Mouse (Mus musculus) liver, adult (tissue): Measurements from ENCODE around the gene Ep400.

ENCODE experiments used
- GATA4 ChIP-seq: IDR thresholded peaks from 2 replicates; pipeline ENCODE4 v1.6.1; 2014; ENCODE audit warnings: mild to moderate bottlenecking, low read length; ENCODE audit not compliant: insufficient replicate concordance

Gene Ep400

DNA sequence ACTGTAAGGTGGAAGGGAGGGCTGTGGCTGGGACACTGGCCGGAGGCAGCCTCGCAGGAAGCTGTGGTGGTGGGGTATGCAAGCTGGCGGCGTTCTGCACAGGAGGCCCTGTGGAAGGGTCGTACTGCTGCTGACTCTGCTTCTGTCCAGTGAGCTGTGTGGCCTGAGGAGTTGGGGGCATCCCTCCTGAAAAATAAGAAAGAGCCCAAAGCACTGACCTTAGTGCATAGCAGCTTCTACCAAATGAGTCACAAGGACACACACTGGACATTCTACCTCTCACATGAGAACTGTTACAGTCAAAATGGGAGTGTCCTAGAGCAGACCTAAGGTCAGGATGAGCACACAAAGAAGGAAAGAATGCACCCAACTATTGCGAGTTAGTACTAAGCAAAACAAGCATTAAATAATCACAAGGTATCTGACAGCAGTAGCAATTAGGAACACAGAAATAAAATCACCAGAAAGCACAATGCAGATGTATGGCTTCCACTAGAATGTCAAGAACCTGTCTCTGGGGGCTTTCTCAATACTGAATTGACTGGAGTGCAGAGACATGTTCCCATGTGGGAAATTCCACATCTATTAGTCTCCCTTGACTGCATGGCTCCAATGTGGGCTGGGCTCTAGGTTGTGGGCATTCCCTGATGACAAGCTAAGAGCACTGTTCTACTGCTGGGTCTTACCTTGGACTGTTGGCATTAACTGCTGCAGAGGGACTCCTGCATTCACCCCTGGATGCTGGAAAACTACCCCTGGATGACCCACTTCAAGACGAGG is 30.8 kb downstream of the Ep400 start:
- no peak for TF ChIP-seq GATA4

DNA sequence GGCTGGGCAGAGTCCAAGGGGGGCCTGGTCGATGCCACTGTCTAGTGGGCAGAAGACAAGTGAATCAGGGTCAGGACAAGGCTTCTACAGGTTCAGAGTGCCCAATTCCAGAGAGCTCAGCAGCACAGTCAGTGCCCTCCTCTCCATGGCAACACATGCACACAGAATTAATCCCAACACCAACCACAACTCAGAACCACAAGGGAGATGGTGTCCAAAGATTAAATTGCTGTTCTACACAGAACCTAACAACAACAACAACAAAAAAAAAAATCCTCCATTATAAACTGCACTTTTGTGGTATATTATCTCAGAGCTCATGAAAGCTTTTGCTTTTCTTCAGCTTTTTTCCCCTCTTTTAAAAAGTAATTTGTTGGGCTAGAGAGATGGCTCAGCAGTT is 34.9 kb downstream of the Ep400 start:
- TF ChIP-seq GATA4: no peak

GRCm38 (mm10) chr5:110733231-110733823 is 37.2 kb downstream of the Ep400 start:
- TF ChIP-seq GATA4: no peak

GRCm38 (mm10) chr5:110731227-110731626 is 39.3 kb downstream of the Ep400 start:
- TF ChIP-seq GATA4: no peak

- TF ChIP-seq GATA4: no peak
These were observed 42.7 kb downstream of the Ep400 start for GRCm38 (mm10) chr5:110727850-110728249.

DNA sequence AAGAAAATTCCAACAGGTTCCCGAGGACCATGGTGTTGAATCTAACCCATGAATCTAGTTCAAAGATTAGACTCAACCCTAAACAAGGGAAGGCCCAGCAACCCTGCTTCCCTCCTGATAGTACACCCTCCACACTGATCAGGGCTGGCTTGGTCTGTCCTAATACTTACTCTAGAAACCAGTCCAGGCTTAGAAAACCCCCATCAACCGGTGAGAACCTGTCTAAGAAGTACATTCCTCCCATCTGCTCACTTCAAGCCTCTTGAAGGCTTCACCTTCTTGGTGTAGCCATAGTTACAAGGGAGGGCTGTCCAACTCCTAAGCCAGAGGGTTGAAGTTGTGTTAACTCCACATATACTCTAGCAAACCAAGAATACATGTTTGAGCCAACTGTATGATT is 47.0 kb downstream of the Ep400 start:
- no peak for TF ChIP-seq GATA4

- TF ChIP-seq GATA4: no peak
These were observed 59.1 kb downstream of the Ep400 start for GRCm38 (mm10) chr5:110711455-110711854.

GRCm38 (mm10) chr5:110709256-110709655 is 61.3 kb downstream of the Ep400 start:
- no peak for TF ChIP-seq GATA4

DNA sequence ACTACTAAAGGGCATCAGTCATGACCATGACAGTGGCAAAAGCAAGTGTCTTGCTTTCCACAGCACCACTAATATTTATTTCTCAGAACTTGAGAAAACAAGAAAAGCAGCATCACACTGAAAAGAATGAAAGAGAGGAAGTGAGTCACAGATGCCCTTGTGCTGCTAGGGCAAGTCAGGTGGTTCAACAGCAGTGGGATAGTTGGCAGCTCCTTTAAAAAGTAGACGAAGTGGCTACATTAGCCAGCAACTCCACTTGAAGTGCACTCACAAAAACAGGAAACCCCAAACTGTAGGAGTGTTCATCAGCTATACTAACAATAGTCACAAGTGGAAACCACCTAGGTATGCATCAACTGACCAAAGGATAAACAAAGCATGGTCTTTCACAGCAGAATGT is 66.5 kb downstream of the Ep400 start:
- TF ChIP-seq GATA4: no peak

GRCm38 (mm10) chr5:110698617-110699016 is 71.9 kb downstream of the Ep400 start:
- no peak for TF ChIP-seq GATA4

DNA sequence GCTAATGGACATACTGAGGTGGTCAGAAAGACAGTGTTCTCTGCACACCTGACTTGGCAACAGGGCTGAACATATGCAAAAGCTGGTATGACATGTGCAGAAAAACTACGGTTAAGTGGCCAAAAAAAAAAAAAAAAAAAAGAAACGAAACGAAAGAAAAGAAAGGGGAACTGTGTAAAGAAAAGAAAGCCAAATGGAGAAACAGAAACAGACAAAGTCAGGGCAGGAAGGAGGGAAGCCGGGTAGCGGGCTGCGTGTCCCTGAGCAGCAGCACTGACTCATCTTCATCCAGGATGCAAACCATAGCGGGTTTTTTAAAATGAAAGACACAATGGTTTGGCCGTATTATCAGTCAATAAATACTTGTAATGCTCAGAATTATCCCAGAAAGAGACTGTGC is 88.5 kb downstream of the Ep400 start:
- no peak for TF ChIP-seq GATA4

DNA sequence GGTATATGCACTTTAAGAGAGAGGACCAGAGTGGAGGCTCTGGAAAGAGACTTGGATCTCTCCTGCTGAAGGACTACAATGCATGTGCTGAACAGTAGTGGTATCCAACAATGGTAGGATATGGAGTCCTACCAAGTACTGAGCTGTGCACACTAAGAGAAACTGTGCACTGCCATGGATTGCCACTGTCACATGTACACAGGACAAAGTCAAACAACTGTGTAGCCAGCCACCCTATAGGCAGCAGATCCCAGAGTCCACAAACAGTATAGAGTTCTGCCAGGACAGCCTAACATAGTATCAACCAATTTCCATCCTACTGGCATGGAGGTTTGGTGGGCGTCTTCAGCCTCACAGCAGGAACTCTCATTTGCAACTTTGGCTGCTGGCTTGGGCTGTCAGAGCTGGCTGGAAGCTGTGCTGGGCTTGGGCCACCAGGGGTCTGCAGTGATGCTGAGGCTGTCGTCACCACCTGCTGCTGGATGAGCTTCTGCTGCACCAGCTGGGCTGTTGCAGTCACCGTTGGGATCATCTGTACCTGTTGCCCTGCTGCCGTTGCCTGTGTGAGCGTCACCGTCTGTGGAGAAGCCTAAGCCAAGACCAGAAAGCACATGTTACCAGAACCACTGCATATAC is 104.9 kb downstream of the Ep400 start:
- no peak for TF ChIP-seq GATA4

GRCm38 (mm10) chr5:110664750-110665269 is 105.7 kb downstream of the Ep400 start:
- no peak for TF ChIP-seq GATA4

- no peak for TF ChIP-seq GATA4
These were observed 106.5 kb downstream of the Ep400 start for GRCm38 (mm10) chr5:110664041-110664440.

GRCm38 (mm10) chr5:110659682-110660081 is 110.8 kb downstream of the Ep400 start:
- no peak for TF ChIP-seq GATA4

DNA sequence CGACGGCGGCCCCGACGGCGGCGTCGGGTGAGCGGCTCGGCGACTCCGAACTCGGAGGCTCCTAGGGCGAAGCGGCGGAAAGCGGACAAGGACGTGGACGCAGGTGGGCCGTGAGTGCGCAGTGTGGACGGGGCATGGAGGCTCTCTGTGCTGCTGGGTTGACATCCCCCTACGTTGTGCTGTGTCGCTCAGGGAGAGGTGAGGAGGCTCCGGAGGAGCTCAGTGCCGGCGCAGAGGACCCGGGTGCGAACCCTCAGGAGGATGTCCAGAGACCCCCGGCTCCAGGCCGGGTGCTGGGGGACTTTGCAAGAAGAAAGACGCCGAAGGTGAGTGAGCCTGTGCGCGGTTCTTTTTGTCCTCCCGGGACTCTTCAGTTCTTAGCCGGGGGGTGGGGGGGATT is 116.8 kb downstream of the Ep400 start:
- no peak for TF ChIP-seq GATA4
